Mouse (Mus musculus) heart, postnatal 0 days (tissue): ENCODE results near the gene Gstm7.

ENCODE experiments used
- CTCF ChIP-seq: IDR thresholded peaks from 2 replicates; pipeline ENCODE4 v1.5.1; 2016; ENCODE audit warnings: antibody characterized with exemption, control low read depth, low read depth
- EP300 ChIP-seq: IDR thresholded peaks from 2 replicates; pipeline ENCODE4 v1.6.1; 2016; ENCODE audit warnings: antibody characterized with exemption, low read depth

DNA sequence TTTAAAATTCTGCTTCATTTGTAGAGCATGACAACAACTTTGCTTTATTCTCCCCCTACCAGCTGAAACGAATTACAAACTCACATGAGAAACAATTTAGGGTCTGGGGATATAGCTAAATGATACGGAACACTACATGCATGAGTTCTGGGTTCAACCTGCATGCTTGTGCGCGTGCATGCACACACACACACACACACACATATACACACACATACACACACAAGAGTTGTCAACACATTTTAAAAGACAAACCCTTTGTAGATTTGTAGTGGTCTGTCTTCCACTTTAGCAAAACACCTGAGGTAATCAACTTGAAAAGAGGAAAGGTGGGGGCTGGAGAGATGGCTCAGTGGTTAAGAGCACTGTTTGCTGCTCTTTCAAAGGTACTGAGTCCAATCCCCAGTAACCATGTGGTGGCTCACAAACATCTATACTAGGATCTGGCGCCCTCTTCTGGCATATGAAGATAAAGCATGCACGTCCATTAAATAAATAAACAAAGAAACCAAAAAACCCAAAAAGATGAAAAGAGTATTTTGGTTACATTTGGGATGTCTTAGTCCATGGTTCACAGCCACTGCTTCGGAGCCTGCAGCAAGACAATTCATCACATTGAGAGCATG, 13.7 kb downstream of the Gstm7 start:
- TF ChIP-seq EP300 (no peak), CTCF (peak; percentile 80)
